Mouse (Mus musculus) frontal cortex, adult 2 months (tissue): ENCODE results near the gene Etv2. TPM values are rescaled to one million over a fixed set of nuclear protein-coding genes. Genes with fewer than 3 reads are reported as not detected.

Source experiments
- DNase-seq, 2 experiments: peaks; one replicate each; pipeline ENCODE4 v3.0.0; 2022; ENCODE audit warnings: low spot score in 1 of 2; ENCODE audit errors: extremely low spot score in 1 of 2
- polyA plus RNA-seq: library from polyadenylated mRNA; depleted of rRNA; stranded (reverse); fragments of >200 nt; gene quantifications from 2 replicates; pipeline ENCODE4 v1.2.3, GENCODE M21; 2012; rRNA removed

The Etv2 gene
- polyA plus RNA-seq, result not detected in 2 replicates

- no peak for DNase-seq
These were observed at the start of gene Etv2 for GRCm38 (mm10) chr7:30635752-30636151. Gene Etv2 (minus strand): TSS chr7:30635852.

DNA sequence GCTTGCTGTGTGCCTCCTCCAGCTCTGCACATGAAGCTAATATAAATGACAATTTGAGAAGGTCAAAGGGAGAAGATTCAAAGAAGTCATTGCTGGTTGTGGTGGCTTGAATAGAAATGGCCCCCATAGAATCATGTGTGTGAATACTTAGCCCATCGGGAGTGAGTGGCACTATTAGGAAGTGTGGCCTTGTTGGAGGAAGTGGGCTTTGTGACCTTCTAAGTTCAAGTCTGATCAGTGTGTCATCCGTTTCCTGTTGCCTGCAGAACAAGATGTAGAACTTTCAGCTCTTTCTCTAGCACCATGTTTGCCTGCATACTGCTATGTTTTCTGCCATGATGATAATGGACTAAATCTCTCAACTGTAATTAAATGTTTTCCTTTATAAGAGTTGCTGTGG, 47.8 kb upstream of the Etv2 start:
- no peak for DNase-seq

DNA sequence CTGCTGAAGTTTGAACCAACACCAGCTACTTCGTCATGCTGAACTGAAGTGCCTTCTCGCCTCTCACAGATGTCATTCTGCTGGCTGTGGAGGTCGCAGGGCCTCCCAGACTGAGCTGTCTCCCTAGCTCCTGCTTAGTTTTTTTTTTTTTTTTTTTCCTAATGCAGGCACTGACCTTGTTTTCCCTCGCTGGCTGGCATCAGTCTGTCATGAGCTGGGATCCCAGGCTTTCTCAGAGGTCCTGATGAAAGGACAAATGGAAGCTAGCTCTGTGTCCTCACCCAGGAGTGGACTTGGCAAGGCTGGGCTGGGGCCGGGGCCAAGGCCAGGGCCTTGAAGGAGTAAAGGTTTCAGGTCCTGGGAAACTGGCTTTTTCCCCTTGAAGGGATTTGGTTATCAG, 46.2 kb upstream of the Etv2 start:
- no peak for DNase-seq

GRCm38 (mm10) chr7:30678263-30678975, 42.8 kb upstream of the Etv2 start:
- DNase-seq, result no peak

DNA sequence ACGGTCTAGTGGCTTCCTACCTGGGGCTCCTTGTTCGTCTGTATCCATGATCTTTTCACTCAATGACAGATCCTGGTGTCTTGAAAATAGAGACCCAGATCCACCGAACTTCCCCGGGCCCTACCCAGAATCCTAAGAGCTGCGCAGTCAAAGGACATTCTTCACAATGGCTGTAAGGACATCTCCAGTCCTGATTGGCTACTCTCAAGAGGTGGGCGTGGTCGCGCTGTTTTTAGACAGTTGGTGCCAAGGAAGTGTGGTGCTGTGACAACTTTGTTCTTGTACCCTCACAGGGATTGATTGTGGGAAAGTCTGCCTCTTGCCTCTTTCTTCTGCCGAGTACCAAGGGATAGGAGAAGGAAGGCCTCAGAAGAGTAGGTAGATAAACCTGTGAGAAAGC, 35.8 kb upstream of the Etv2 start, which contains the start of gene Pmis2:
TSS of gene Pmis2 (minus strand) at position 126 of the 400 bp plus-strand sequence.
- DNase-seq, result no peak

GRCm38 (mm10) chr7:30669229-30669628, 33.6 kb upstream of the Etv2 start:
- no peak for DNase-seq

GRCm38 (mm10) chr7:30665321-30665720, 29.7 kb upstream of the Etv2 start:
- no peak for DNase-seq

DNA sequence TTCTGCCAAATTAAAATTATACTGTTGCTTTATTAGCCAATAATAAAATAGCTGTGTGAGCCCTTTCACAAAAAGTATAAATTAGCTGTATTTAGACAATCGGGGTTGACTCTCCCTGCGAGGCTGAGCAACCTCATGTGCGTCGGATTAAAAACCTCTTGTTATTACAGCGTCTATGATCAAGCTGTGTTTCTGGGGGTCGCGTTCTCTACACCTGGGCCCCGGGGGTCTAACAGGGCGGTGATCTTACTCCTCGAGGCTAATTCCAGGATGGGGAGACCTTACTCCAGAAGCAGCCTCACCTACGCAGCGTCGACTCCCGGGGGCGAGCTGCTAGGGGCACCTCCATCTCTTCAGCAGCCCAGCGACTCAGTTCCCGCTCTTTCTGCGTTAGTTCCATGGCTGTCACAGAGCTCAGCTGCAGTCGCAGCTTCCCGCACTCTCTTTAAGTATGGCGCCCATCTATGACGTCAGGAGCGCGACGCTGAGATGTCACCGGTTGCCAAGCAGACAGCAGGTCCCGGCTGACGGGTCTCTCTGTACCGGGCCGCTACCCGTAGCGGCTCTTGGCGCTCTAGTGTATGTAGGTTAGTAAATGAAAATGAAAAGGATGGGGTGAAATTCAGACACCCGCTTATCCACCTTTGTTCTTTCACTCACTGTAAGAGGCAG, 29.0 kb upstream of the Etv2 start, which contains the start of gene Haus5:
TSS of gene Haus5 (minus strand) at position 466 of the 672 bp plus-strand sequence.
- peak; percentile 81 to 95 for DNase-seq

GRCm38 (mm10) chr7:30649591-30650540, 14.2 kb upstream of the Etv2 start, which contains the start of gene Rbm42:
Gene Rbm42 (minus strand): TSS chr7:30650317.
- peak; percentile 99 to 100 for DNase-seq

DNA sequence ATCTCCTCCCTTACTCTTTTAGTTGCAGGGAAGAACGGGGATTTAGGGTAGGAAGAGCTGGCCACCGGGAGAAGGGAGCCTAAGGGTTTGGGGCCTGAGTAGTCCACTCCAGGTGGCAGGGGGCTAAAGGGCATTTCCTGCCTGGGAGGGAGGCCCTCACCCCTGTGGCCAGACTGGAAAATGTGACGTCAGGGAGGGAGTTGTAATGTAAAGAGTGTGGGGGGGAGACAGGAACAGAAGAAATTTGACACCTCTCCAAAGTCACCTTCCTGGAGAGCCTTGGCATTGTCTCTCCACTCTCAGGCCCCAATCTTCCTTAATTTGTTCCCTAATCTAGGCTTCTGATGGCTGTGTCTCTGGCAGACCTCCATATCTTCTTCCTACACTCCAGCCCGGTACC, 3.4 kb upstream of the Etv2 start:
- no peak for DNase-seq

DNA sequence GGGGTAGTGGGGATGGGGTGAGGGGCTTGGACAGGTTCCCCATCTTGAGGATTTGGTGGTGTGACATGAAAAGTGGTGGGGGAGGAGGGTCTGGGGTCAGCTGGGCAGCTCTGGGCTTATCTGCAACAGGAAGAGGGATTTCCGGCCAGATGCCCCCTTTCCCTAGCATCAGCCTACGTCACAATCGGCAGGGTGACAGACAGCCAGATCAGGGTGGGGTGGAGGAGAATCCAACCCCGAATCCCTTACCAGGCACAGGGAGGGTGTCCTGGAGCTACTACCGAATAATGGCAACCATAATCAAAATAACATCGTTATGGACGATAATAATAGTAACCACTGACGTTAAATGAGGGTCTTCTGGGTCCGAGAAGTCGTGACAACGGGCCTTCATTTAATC, 743 bp upstream of the Etv2 start:
- DNase-seq, result no peak

DNA sequence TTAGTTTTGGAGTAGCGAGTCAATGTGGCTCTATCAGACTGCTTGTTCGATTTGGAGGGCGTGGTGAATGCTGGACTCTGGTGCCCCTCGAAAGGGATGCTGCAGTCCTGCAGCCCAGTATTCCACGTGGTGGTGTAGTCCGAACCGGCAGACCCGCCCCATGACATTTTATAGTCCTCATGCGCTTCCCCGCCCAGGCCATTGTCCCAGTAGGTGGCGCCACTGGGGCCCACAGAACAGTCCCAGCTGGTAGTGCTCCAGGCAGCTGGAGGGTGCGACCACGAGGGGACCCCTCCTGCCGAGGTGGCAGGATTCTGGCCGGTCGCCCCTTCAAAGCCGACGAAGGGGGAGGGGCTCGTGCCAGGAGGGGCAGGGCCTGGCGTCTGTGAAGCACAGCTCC, 1.0 kb downstream of the Etv2 start:
- peak in 1 of 2 experiments; percentile 13 for DNase-seq

- no peak for DNase-seq
These were observed 1.8 kb downstream of the Etv2 start for GRCm38 (mm10) chr7:30633762-30634412.

DNA sequence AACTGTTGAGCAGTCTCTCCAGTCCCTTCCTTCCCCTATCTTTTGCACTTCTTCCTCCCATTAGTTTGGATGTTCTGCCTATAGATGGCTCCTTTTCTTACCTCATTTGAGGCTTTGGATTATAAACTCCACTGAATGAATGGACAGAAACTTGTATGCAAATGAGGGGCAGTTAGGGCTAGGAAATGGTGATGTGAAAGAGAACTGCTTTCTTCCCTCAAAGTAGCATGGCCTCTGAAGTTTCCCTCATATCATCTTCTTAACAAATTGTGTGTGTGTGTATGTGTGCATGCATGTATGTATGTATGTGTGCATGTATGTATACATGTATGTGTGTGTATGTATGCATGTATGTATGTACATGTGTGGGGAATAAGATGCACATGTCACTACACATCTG, 6.6 kb downstream of the Etv2 start:
- no peak for DNase-seq

- DNase-seq, result no peak
These were observed 9.0 kb downstream of the Etv2 start for GRCm38 (mm10) chr7:30626647-30627046.

DNA sequence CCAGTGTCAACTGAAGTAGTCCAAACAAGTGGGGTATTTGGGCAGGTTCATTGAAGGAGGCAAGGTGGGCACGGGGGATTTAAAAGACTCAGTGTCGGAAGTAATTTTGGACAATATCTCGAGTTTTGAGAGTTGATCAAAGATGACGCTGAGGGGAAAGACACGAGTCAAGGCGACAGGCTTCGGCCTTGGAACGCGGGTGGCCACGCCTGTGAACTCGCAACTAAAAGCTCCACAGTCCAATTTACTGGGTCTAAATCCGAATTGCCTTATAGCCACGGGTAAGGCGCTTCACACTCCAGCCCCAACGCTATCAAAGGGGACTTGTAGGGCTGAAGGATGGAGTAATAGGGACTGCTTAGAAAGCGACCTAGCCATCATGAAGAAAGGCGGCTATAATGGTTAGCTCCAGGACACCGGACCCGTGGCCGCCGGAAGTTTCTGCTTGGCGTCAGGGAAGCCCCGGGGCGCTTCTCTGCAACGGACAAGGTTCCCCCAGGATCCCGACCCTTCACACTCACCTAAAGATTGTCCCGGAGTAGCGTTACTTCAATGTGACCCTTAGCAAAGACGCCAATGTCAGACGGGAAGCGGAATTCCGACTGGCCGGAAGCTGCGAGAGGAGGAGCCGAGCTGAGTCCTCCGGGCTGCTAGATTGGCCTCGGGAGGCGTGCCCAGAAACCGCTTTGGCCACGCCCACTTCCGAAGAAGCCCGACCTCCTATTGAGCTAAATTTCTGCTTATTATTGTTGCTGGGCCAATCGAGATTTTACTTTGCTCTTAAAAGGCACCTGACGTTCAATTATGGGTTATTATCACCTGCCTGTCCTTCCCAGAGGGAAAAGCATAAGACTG, 9.9 kb downstream of the Etv2 start, which contains the start of gene Cox6b1:
TSS of gene Cox6b1 (minus strand) at position 622 of the 855 bp plus-strand sequence.
- peak; percentile 79 to 89 for DNase-seq

DNA sequence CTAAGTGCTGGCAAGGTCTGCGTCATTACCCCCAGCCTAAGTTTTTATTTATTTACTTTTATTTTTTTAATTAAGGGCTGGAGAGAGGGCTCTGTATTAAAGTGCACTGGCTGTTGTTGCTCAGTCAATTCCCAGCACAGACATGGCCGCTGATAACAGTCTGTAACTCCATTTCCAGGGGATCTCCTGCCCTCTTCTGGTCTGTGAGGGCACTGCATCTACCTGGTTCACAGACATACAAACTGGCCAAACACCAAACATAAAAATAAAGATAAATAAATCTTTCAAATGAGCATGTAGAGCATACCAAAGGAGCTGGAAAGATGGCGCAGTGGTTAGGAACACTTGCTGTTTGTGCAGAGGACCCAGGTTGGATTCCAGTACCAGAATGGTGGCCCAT, 16.4 kb downstream of the Etv2 start:
- DNase-seq, result peak in 1 of 2 experiments; percentile 45

GRCm38 (mm10) chr7:30618658-30619057, 17.0 kb downstream of the Etv2 start:
- no peak for DNase-seq

- DNase-seq, result no peak
These were observed 20.4 kb downstream of the Etv2 start for GRCm38 (mm10) chr7:30615049-30615760.
